Mouse (Mus musculus) limb, embryonic 13.5 days (tissue): ENCODE data around the gene Prpsap1. TPM values are rescaled to one million over a fixed set of nuclear protein-coding genes. Genes with fewer than 3 reads are reported as not detected.

ENCODE experiments used
- ATAC-seq: fragments of 200-750 bp; cut with Nextera tagmentation; 2 replicates; pipeline ENCODE4 v1.8.0; 2017; ENCODE audit warnings: low read depth, moderate number of reproducible peaks, moderate TSS enrichment; ENCODE audit not compliant: low FRiP score
- H3K27ac ChIP-seq: fragments of 300-500 bp; sonication (generic); 2 replicates; pipeline ENCODE4 v1.5.1; 2015; ENCODE audit warnings: inconsistent platforms, mild to moderate bottlenecking, moderate library complexity
- H3K27me3 ChIP-seq: fragments of 300-500 bp; sonication (generic); 2 replicates; pipeline ENCODE4 v1.6.1; 2015; ENCODE audit warnings: mild to moderate bottlenecking, inconsistent platforms
- H3K36me3 ChIP-seq: fragments of 300-500 bp; sonication (generic); 2 replicates; pipeline ENCODE4 v1.6.1; 2015; ENCODE audit warnings: inconsistent platforms, mild to moderate bottlenecking, moderate library complexity
- H3K4me1 ChIP-seq: fragments of 300-500 bp; sonication (generic); 2 replicates; pipeline ENCODE4 v1.6.1; 2015; ENCODE audit warnings: inconsistent platforms
- H3K4me2 ChIP-seq: fragments of 300-500 bp; sonication (generic); replicated peaks from 2 replicates; pipeline ENCODE4 v1.6.1; 2015; ENCODE audit warnings: inconsistent platforms, mild to moderate bottlenecking, moderate library complexity
- H3K4me3 ChIP-seq: fragments of 300-500 bp; sonication (generic); 2 replicates; pipeline ENCODE4 v1.5.1; 2015; ENCODE audit warnings: moderate library complexity, mild to moderate bottlenecking, inconsistent platforms
- H3K9ac ChIP-seq: fragments of 300-500 bp; sonication (generic); 2 replicates; pipeline ENCODE4 v1.6.1; 2015; ENCODE audit warnings: mild to moderate bottlenecking, inconsistent platforms
- H3K9me3 ChIP-seq: fragments of 300-500 bp; sonication (generic); 2 replicates; pipeline ENCODE4 v1.6.1; 2016; ENCODE audit warnings: inconsistent platforms
- WGBS: fragments of 180-500 bp; shearing (Covaris S2); methylation state at CpG from one replicate; pipeline ENCODE4 v1.1.7; 2015; 5-methylcytosine and 5-hydroxymethylcytosine counted together
- polyA plus RNA-seq: library from polyadenylated mRNA; unstranded; fragments of >200 nt; fragmentation: Nextera tagmentation; extraction: Ambion mirVana; gene quantifications from 2 replicates; pipeline ENCODE4 v1.2.1, GENCODE M21; 2015

Gene Prpsap1
- polyA plus RNA-seq, 1 experiment from 2014 or later: 199 TPM

GRCm38 (mm10) chr11:116512154-116512553 lies 18.2 kb upstream of the Prpsap1 start:
- Histone ChIP-seq H3K4me1 (peaks cover 11% of the 10 kb centered on the region; the same call in 1 of the 2 replicates), H3K27ac (no peak overlapping the region), H3K4me2 (no peak overlapping the region), H3K36me3 (no peaks in the 10 kb centered on the region), H3K27me3 (peaks cover 11% of the 10 kb centered on the region), H3K4me3 (no peak overlapping the region), H3K9me3 (0 out of 2 replicates have a peak, but pooled peaks cover 3% of the 10 kb centered on the region), H3K9ac (no peak overlapping the region)
- ATAC-seq: no peak
- 89% methylated on average over 7 of the region's 7 CpGs for WGBS

GRCm38 (mm10) chr11:116511301-116511868 lies 17.4 kb upstream of the Prpsap1 start:
- Histone ChIP-seq H3K27me3 (peaks cover 11% of the 10 kb centered on the region), H3K9ac (no peak overlapping the region), H3K27ac (no peak overlapping the region), H3K36me3 (no peaks in the 10 kb centered on the region), H3K9me3 (0 out of 2 replicates have a peak, but pooled peaks cover 3% of the 10 kb centered on the region), H3K4me1 (peaks cover 11% of the 10 kb centered on the region; the same call in 1 of the 2 replicates), H3K4me3 (no peak overlapping the region), H3K4me2 (no peak overlapping the region)
- no peak for ATAC-seq
- WGBS: 75% methylated on average over 7 of the region's 7 CpGs

GRCm38 (mm10) chr11:116508689-116509088 lies 14.7 kb upstream of the Prpsap1 start:
- Histone ChIP-seq H3K4me3 (no peak overlapping the region), H3K9me3 (0 out of 2 replicates have a peak, but pooled peaks cover 3% of the 10 kb centered on the region), H3K4me1 (no peaks in the 10 kb centered on the region), H3K27me3 (no peaks in the 10 kb centered on the region), H3K4me2 (no peak overlapping the region), H3K9ac (no peak overlapping the region), H3K27ac (no peak overlapping the region; the same call in 1 of the 2 replicates), H3K36me3 (no peaks in the 10 kb centered on the region)
- WGBS: 4% methylated on average over 2 of the region's 2 CpGs
- ATAC-seq: no peak

- WGBS: 84% methylated on average over 17 of the region's 17 CpGs
- peaks cover 2% of the 10 kb centered on the region; the same call in 1 of the 2 replicates for H3K4me1 ChIP-seq
- H3K9me3 ChIP-seq: 0 out of 2 replicates have a peak, but pooled peaks cover 3% of the 10 kb centered on the region
- H3K27ac ChIP-seq: no peak overlapping the region
- no peak overlapping the region for H3K4me2 ChIP-seq
- no peak overlapping the region for H3K9ac ChIP-seq
- no peaks in the 10 kb centered on the region for H3K27me3 ChIP-seq
- no peak for ATAC-seq
- no peak overlapping the region for H3K4me3 ChIP-seq
- no peaks in the 10 kb centered on the region for H3K36me3 ChIP-seq
Observed at GRCm38 (mm10) chr11:116506151-116506875, 12.3 kb upstream of the Prpsap1 start.

GRCm38 (mm10) chr11:116505573-116505972 lies 11.6 kb upstream of the Prpsap1 start:
- H3K9ac ChIP-seq: no peak overlapping the region
- WGBS: 54% methylated on average over 5 of the region's 5 CpGs

GRCm38 (mm10) chr11:116504516-116504915 lies 10.5 kb upstream of the Prpsap1 start:
- 92% methylated on average over 17 of the region's 17 CpGs for WGBS
- H3K27me3 ChIP-seq: no peaks in the 10 kb centered on the region
- no peak overlapping the region for H3K4me2 ChIP-seq

More at GRCm38 (mm10) chr11:116505573-116505972, 11.6 kb upstream of the Prpsap1 start:
- Histone ChIP-seq H3K4me3 (no peak overlapping the region), H3K4me1 (peaks cover 6% of the 10 kb centered on the region), H3K27me3 (no peaks in the 10 kb centered on the region), H3K4me2 (no peak overlapping the region), H3K9me3 (no peaks in the 10 kb centered on the region), H3K36me3 (no peaks in the 10 kb centered on the region), H3K27ac (no peak overlapping the region)
- no peak for ATAC-seq

GRCm38 (mm10) chr11:116501005-116501746 lies 7.2 kb upstream of the Prpsap1 start:
- Histone ChIP-seq H3K4me2 (no peak overlapping the region), H3K9me3 (no peaks in the 10 kb centered on the region), H3K4me1 (peaks cover 9% of the 10 kb centered on the region), H3K4me3 (no peak overlapping the region), H3K27me3 (no peaks in the 10 kb centered on the region), H3K27ac (no peak overlapping the region; the same call in 1 of the 2 replicates), H3K36me3 (no peaks in the 10 kb centered on the region), H3K9ac (no peak overlapping the region; the same call in 1 of the 2 replicates)
- ATAC-seq: peak; percentile 39; the same call in 1 of the 2 replicates
- WGBS: 23% methylated on average over 7 of the region's 7 CpGs

More at GRCm38 (mm10) chr11:116504516-116504915, 10.5 kb upstream of the Prpsap1 start:
- Histone ChIP-seq H3K36me3 (no peaks in the 10 kb centered on the region), H3K4me3 (no peak overlapping the region), H3K4me1 (peaks cover 6% of the 10 kb centered on the region), H3K27ac (no peak overlapping the region), H3K9me3 (no peaks in the 10 kb centered on the region), H3K9ac (no peak overlapping the region)
- ATAC-seq: no peak

GRCm38 (mm10) chr11:116499018-116499417 lies 5.0 kb upstream of the Prpsap1 start:
- ATAC-seq: no peak
- H3K4me3 ChIP-seq: peak overlapping the region; percentile 35; the same call in 1 of the 2 replicates
- H3K4me2 ChIP-seq: peak overlapping the region; percentile 61
- no peak overlapping the region for H3K27ac ChIP-seq
- H3K9ac ChIP-seq: peak overlapping the region; percentile 50; the same call in 1 of the 2 replicates
- WGBS: 35% methylated on average over 6 of the region's 6 CpGs
- no peaks in the 10 kb centered on the region for H3K36me3 ChIP-seq
- peaks cover 14% of the 10 kb centered on the region for H3K4me1 ChIP-seq
- no peaks in the 10 kb centered on the region for H3K9me3 ChIP-seq
- H3K27me3 ChIP-seq: no peaks in the 10 kb centered on the region

- peak overlapping the region; percentile 35 for H3K4me3 ChIP-seq
- WGBS: 34% methylated on average over 34 of the region's 34 CpGs
- peaks cover 14% of the 10 kb centered on the region for H3K4me1 ChIP-seq
- H3K36me3 ChIP-seq: no peaks in the 10 kb centered on the region
- H3K9ac ChIP-seq: peak overlapping the region; percentile 50; the same call in 1 of the 2 replicates
- no peak overlapping the region for H3K27ac ChIP-seq
- H3K9me3 ChIP-seq: no peaks in the 10 kb centered on the region
- ATAC-seq: no peak
- H3K27me3 ChIP-seq: no peaks in the 10 kb centered on the region
- H3K4me2 ChIP-seq: peak overlapping the region; percentile 61
Observed at GRCm38 (mm10) chr11:116498596-116498995, 4.6 kb upstream of the Prpsap1 start.

GRCm38 (mm10) chr11:116497313-116497712 lies 3.3 kb upstream of the Prpsap1 start:
- Histone ChIP-seq H3K9ac (no peak overlapping the region), H3K27me3 (no peaks in the 10 kb centered on the region), H3K4me3 (no peak overlapping the region), H3K4me1 (peaks cover 14% of the 10 kb centered on the region), H3K27ac (no peak overlapping the region), H3K9me3 (no peaks in the 10 kb centered on the region), H3K4me2 (no peak overlapping the region), H3K36me3 (no peaks in the 10 kb centered on the region)
- 86% methylated on average over 4 of the region's 4 CpGs for WGBS
- no peak for ATAC-seq

GRCm38 (mm10) chr11:116494474-116495174 lies 622 bp upstream of the Prpsap1 start:
- H3K36me3 ChIP-seq: no peaks in the 10 kb centered on the region
- H3K27ac ChIP-seq: no peak overlapping the region
- H3K4me3 ChIP-seq: no peak overlapping the region
- no peak for ATAC-seq
- H3K4me2 ChIP-seq: no peak overlapping the region
- no peak overlapping the region for H3K9ac ChIP-seq
- 67% methylated on average over 13 of the region's 13 CpGs for WGBS
- peaks cover 14% of the 10 kb centered on the region for H3K4me1 ChIP-seq
- H3K27me3 ChIP-seq: no peaks in the 10 kb centered on the region
- no peaks in the 10 kb centered on the region for H3K9me3 ChIP-seq
